Mouse (Mus musculus): Measurements from ENCODE around the gene Stard9.

The Stard9 gene

GRCm38 (mm10) chr2:120628886-120629735 lies at the start of gene Stard9:
Gene Stard9 (plus strand): TSS chr2:120629121.
- DNase-seq = peak; percentile 99

GRCm38 (mm10) chr2:120589759-120590158 lies 39.2 kb upstream of the Stard9 start:
- peak; percentile 76 for DNase-seq

- DNase-seq = no peak
These were observed 36.7 kb upstream of the Stard9 start for GRCm38 (mm10) chr2:120592227-120592626.

GRCm38 (mm10) chr2:120597734-120598133 lies 31.2 kb upstream of the Stard9 start:
- peak; percentile 10 for DNase-seq

DNA sequence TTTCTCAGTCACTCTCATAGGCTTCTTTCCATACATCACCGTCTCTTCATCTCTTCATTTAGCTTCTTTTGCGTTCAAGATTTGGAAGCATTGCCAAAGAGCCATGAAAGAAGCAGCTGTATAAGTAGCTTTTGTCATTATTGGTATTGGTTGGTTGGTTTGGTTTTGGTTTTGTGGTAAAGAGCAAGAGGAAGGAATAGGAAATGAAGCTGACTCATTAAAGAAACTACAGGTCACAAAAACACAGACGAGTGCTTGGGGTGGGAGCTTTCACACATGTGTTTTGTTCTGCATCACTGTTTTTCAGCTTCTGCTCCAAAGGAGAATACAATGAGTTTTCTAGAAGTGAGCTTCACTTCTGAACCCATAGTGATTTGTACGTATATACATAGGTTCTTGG lies 29.4 kb upstream of the Stard9 start:
- no peak for DNase-seq

DNA sequence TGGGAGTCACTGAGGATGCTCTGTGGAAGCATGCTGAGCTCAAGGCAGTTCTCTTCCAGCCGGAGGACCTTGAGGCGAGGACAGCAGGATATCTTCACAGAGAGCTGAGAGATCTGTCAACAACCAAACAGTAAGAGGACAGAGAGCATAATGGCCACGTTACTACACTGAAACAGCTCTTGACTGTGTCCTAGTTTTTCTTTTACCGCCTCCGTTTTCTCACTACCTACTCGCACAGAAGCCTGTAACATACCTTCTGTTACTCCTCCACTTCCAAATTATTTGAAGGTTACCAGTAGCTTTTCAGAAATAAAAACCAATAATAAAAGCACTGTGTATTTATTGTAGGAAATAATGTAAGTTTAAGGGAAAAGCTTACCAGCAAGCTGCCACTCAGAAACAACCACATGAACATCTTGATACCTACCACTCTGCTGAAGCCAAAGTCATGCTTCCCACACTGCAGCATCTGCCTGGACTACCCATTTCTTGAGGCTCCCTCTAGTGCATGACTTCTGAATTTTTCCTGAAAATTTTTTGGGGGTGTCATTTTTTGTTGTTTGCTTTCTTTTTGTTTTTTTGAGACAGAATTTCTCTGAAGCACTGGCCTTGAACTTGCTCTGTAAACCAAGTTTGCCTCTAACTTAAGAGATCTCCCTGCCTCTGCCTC lies 22.8 kb upstream of the Stard9 start:
- peak; percentile 30 for DNase-seq

GRCm38 (mm10) chr2:120608830-120609723 lies 19.8 kb upstream of the Stard9 start, which contains the start of the genes Haus2 and Lrrc57:
Gene Haus2 (plus strand): TSS chr2:120609383.
Gene Lrrc57 (minus strand): TSS chr2:120609520.
- DNase-seq = peak; percentile 89

GRCm38 (mm10) chr2:120616279-120617163 lies 12.4 kb upstream of the Stard9 start:
- no peak for DNase-seq

GRCm38 (mm10) chr2:120619538-120619937 lies 9.4 kb upstream of the Stard9 start:
- no peak for DNase-seq

- DNase-seq = no peak
These were observed 6.0 kb upstream of the Stard9 start for GRCm38 (mm10) chr2:120622920-120623319.

- no peak for DNase-seq
These were observed 650 bp upstream of the Stard9 start for GRCm38 (mm10) chr2:120628076-120628865.

DNA sequence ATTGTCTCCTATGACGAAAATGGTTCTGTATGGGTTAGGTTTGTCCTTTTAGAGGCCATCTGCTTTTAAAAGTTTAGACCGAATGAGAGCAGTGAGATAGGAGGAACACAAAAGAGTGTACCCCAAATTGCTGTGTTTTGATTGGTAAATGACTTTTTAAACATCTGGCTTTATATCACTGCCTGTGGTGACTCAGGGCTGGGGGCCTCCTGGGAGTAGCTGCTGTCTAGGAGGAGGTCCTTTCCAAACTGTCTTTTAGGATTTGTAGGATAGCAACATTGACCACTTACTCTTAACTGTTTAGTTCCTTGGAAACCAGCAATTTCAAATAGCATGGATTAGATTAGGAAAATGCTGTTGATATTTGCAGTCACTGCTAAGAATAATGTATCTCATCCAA lies 1.3 kb downstream of the Stard9 start:
- no peak for DNase-seq

DNA sequence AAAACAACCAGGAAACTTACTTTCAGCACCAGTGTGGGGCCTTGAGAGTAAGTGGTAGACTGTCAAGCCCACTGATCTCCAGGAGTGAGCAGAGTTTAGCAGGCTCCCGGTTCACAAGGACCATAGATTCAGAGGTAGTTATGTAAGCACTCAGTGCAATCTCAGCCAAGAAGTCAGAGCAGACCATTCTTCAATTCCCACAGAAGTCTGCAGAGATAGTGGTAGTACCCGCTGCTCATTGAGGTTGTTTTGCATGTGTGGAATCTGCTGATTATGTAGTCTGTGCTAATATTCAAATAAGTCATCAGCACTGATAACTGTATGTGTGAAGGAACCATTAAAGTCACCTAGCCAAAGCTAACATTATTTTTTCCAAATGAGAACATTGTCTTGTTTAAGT lies 1.7 kb downstream of the Stard9 start:
- DNase-seq = no peak

DNA sequence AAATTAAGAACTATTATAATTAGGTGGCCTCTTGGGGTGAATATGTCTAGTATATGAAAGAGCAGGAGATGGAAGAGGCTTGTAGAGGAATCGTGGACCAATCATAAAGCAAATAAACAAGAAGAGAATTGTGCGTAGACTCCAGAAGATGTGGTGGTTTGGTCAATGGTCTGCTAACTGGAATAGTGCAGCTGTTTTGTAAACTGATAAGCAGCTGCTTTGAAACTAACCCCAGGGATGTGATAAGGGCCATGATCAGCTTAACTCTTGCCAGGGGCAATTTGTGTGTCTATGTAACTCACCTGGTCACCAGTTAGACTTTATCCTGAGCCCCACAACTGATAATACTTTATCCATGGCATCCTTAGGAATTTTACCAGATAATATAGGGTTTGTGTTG lies 2.6 kb downstream of the Stard9 start:
- no peak for DNase-seq

GRCm38 (mm10) chr2:120631957-120632356 lies 3.0 kb downstream of the Stard9 start:
- peak; percentile 78 for DNase-seq

GRCm38 (mm10) chr2:120640835-120641234 lies 11.9 kb downstream of the Stard9 start:
- DNase-seq = no peak

DNA sequence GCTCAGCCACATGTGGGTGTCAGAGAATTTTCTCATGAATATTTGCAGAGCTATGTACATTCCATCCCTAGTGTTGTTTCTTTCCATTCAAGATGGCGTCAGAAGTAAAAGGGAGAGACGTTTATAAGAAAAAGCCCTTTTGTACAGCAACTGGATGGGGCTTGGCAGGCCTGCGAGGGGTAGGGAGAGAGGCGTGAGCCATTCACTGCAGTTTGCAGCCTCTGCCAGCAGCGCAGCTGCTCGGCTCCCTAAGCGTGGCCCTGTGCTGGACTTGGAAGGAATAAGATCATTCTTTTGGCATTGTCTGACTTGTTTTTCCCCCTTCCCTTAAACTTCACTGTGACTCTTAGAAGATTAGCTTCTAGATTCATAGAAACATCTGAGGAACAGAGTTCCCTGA lies 14.9 kb downstream of the Stard9 start:
- DNase-seq = peak; percentile 55

DNA sequence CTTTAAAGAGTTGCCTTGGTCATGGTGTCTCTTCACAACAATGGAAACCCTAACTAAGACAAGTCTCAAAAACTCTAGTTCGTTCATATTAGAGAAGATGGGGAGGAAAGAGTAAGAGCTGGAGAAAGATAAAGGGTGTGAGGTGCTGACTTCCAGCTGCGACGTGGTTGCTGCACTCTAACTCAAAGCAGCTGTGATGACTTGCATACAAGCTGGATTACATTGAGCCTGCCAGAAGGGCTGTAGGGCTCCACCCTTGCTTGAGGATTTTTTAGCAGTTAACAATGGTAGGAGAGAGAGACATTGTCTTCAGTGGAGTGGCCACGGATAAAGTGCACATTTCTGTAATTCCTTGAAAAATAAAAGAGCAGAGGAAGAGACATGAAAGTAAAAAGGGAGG lies 17.9 kb downstream of the Stard9 start:
- no peak for DNase-seq

- DNase-seq = no peak
These were observed 23.5 kb downstream of the Stard9 start for GRCm38 (mm10) chr2:120652256-120652924.

GRCm38 (mm10) chr2:120652925-120653284 lies 24.0 kb downstream of the Stard9 start:
- DNase-seq = no peak

GRCm38 (mm10) chr2:120654693-120655092 lies 25.8 kb downstream of the Stard9 start:
- no peak for DNase-seq

Measured in layer of hippocampus, adult 9-11 months (tissue).